Mouse (Mus musculus) spleen, embryonic (tissue): ENCODE measurements around the gene Adpgk.
"Not testable (repeated sequence)": the region's sequence is repeated elsewhere in the genome, so short reads cannot be mapped to it uniquely, and the experiment has no call there.

Experiments
- CTCF ChIA-PET: fragments of 350-600 bp; sonication (Branson Sonifier 250); formaldehyde crosslinking; loops from one replicate; lab custom pipeline; 2022; lab: Charles Lee

The Adpgk gene

DNA sequence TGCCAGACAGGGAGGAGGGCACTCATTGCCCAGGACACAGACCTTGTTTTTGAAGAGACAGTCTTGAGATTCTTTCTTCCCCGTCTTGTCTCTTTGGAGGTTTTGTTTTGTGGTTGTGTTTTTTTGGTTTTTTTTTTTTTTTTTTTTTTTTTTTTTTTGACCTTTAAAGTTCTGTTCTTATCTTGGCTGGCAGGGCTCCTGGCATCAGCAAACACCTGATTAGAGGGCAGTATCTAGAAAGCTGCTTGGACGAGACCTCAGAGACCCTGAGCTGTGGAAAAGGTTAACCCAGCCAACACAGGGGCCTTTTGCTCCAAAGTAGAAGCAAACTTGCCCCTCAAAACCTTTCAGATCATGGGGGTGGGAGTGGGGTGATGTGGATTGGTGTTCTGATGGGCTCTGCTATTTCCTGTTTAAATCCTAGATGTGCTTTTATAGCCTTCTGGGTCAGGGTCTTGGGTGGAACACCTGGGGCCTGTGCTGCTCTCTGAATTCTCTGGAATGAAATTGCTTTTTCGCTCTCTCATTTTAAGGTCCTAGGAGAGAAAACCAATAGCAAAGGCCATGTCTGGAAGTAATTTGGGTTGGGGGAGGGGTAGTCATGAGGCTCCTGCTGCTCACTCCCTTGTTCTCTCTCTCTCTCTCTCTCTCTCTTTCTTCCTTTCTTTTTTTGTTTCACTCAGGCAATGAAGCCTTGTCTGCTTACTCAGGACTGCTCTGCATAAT lies 2.5 kb upstream of the Adpgk start:
- CTCF ChIA-PET = interaction anchor here (0.8 kb wide), 1 partner anchor 340 kb away, joined by 4 read pairs; no protein-coding TSS in a partner anchor

DNA sequence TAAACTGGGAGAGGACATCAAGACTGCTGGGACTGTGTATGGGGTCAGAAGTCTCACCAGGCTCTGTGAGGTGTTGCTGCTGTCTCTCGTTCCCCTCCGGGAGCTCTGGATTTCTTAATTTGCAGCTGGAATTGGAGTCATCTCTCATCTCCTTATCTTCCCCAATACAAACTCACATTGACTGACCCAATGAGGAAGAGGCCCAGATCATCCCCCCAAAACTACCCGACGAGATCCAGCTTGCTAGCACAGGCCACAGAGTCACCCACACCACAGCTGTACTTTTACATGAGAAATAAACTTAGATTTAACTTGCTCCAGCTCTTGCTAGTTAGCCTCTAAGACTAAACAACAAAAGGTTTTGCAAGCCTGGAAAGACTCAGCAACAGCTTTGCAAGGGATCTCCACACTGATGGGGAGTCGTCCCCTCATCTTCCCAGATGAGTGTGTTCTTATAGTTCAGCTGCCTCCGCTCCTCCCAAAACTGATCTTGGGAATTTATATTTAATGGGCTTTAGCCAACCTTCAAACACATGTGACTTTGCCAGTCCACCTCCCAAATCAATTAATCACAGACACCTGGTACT lies 1.7 kb upstream of the Adpgk start:
- CTCF ChIA-PET = no interaction called here

DNA sequence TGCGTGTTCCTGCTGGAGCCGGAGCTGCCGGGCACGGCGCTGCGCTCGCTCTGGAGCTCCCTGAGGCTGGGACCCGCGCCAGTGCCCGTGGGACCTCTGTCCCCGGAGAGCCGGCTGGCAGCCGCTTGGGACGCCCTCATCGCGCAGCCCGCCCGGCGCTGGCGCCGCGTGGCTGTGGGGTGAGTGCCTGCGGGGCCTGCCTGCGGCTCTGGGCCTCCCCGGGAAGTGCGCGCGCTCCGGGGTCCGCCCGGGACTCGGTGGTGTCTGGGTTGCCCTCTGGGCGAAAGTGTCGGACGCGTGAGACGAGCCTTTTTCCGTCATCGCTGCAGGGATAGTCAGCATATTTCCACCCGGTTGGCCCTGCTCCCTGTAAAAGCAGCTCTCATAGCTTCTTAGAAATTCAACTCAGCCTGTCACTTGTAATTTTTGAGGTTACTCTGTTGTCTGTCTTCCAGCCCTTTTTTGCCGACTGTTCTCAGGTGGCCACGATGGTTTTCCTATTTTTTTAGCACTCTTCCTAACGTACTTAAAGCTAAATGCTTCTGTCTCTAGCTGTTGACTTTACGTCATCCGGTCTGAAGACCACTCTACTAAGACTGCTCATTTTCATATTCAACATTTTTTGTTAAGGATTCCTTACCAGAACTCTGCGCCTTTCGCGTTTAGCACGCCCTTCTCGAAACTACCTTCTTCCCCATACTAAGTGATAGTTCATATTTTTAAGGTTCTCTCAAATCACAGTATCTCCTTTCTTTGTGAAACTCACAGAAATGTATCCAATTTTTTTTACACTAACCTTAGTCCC lies 532 bp downstream of the Adpgk start:
- CTCF ChIA-PET = interaction anchor here (0.6 kb wide), 1 partner anchor 12 kb away, joined by 4 read pairs; no protein-coding TSS in a partner anchor

GRCm38 (mm10) chr9:59292493-59292875 lies 1.1 kb downstream of the Adpgk start:
- CTCF ChIA-PET = no interaction called here

- CTCF ChIA-PET = no interaction called here
These were observed 5.1 kb downstream of the Adpgk start for GRCm38 (mm10) chr9:59296419-59296818.

- CTCF ChIA-PET = no interaction called here
These were observed 16.5 kb downstream of the Adpgk start for GRCm38 (mm10) chr9:59307890-59308289.

- CTCF ChIA-PET = no interaction called here
These were observed 19.4 kb downstream of the Adpgk start for GRCm38 (mm10) chr9:59310582-59311283.

DNA sequence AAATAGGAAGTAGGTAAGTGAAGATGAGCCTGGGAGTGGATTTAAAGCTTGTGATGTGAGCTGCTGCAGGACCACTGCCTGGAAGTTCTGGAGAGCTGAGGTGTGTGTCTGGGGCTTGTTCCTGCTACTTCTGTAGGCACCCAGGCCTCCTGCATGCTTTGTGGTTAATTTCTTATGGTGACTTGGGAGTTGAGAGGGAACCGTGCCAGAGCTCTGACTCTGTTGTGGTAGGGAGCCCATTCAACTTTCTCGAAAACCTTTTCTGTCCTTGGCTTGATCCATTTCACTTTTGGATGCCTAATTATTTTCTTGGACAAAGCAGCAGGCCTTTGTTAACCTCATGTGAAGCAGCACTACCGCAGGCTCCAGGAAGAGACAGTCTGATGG lies 19.9 kb downstream of the Adpgk start:
- CTCF ChIA-PET = no interaction called here

GRCm38 (mm10) chr9:59316206-59316605 lies 24.8 kb downstream of the Adpgk start:
- CTCF ChIA-PET = no interaction called here

- CTCF ChIA-PET = interaction anchor here (0.6 kb wide), 1 partner anchor 1583 kb away, joined by 3 read pairs; no protein-coding TSS in a partner anchor
These were observed 33.0 kb downstream of the Adpgk start for GRCm38 (mm10) chr9:59324351-59324750.

GRCm38 (mm10) chr9:59330055-59330454 lies 38.7 kb downstream of the Adpgk start:
- CTCF ChIA-PET = no interaction called here

DNA sequence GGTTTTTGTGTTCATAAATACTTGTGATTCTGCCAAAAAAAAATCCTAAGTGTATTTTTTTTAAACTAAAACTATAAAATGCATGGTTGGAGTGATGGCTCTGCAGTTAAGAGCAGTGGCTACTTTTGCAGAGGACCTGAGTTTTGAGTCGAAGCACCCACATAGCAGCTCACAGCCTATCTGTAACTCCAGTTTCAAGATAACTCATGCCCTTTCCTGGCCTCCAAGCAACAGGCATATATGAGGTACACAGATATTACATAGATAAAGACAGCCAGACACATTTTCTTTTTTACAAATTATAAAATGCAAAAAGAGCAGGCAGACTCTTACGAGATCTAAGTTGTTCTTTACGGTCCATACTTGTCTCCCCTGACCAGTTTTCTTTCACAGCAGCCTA lies 45.2 kb downstream of the Adpgk start:
- CTCF ChIA-PET = no interaction called here

DNA sequence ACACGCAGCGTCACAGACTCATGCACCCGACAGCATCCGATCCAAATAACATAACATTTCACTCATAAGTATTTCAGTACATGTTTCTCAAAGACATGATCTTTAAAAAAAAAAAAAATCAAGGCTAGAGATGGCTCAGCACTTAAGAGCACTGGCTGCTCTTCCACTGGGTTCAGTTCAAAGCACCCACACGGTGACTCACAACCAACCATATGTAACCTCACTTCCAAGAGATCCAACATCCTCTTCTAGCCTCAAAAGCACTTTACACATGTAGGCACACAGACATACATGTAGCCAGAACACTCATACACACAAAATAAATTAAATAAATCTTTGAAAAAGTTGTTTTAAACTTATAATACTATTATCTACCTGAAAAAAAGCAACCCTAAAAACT lies 46.5 kb downstream of the Adpgk start:
- CTCF ChIA-PET = no interaction called here

DNA sequence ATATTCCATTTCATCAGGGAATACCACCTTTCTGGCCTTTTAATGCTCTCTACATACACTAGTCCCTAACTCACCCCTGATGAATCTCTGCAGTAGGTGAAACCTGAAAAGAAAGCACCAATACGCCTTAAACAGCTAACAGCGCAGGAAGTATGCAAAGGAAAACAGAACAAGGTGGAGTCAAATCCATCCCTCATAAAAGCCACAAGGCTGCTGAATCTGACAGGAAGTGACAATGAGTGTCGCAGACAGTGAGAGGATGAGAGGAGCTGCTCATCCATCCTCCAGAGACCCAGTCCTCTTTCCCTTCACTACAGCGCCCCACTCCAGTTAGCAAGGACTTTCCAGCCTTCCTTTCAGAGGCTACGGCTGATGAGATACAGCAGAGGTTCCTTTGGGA lies 47.1 kb downstream of the Adpgk start:
- CTCF ChIA-PET = no interaction called here

DNA sequence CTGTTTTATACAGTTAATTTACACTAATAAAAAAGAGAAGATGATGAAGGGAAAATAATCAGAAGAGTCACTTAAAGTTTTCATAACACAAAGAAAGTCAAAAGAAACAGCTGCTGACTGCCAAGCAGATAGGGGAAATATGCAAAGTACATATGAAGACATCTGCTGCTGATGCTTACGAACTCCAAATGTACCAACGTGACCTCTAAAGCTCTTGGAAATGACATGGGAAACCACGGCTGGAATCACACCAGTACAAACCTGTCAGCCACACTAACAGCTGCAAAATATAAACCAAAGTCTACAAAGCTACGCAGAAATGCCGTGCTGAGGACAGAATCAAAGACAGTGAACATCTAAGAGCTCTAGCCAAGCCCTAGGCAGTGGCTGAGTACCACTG lies 47.7 kb downstream of the Adpgk start:
- CTCF ChIA-PET = no interaction called here

DNA sequence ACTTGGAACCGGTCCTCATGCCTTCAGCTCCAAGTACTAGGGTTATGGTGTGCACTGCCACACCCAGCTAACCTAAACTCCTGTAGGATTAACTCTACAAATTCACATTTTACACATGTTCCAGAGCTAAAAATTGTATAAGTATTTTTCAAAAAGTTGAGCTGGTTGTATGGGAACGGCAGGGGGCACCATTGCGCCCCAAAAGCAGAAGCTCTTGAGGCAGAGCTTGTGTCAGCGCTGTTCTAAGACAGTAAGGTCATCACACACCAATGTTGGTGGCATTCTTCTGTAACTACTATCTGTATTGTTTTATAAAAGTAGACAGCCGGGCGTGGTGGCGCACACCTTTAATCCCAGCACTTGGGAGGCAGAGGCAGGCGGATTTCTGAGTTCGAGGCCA lies 48.6 kb downstream of the Adpgk start:
- CTCF ChIA-PET = interaction anchor here (0.6 kb wide), 1 partner anchor 321 kb away, joined by 4 read pairs; no protein-coding TSS in a partner anchor

DNA sequence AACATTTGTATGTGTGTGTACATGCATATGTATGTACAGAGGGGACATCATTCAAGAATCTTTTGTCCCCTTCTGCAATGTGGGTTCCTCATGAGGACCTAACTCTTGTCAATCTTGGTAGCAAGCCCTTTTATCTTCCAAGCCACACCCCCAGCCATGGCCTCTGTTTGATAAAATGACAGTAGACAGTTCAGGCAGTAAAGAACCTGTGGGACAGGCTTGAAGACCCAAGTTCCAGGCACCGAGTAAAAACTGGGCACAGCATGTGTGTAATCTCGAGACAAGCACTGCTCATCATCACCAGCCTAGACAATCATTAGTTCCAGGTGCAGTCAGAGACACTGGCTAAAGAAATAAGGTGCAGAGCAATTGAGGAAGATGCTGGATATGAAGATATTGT lies 54.8 kb downstream of the Adpgk start:
- CTCF ChIA-PET = no interaction called here

DNA sequence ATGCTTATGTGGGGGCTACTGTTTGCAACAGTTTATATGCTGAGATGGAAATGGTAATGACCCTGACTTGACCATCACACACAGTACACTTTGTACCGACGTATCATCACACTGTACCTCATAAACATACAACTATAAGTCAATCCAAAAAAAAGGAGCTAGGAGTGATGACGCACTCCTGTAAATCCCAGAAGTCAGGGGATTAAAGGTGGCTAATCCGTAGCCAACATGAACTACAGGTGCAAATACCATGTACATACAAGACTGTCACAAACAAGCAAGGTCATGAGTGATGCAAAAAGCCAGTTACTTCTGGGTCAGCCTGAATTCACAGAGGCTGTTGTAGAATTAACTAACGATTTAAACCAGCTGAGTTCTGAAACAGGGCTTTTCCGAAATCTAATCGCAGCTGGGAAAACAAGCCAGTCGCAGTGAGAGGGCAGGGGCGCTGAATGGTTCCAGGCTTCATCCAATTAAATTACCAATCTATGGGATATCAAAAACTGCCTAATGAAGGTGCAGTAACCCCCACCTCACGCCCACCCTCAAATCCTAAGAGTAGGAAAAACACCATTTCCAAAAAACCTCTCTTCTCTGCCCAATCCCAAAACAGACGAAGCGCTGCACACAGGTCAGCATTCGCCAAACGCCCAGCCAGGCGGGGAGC lies 61.4 kb downstream of the Adpgk start:
- CTCF ChIA-PET = no interaction called here

- CTCF ChIA-PET = no interaction called here
These were observed 61.9 kb downstream of the Adpgk start, which contains the start of gene Bbs4 for GRCm38 (mm10) chr9:59353253-59353639. Gene Bbs4, minus strand, starts transcription at chr9:59353508.

DNA sequence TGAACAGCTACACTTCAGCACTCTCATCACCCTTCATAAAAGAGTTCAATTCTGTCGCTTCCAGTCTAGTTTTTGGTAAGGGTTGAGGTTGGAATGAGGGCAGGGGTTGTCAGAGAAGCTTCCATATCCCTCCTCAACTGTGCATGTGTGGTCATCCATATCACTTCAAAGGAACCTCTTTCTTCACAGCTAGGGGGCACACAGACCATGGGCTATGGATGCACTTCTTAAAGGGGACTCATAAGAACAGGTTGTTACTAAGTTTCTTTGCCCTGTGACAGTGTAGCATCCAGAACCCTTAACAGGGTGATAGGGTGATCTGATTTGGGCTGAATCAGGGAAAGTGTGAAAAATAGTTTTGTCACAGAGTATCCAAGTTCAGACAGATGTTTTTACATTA lies 66.7 kb downstream of the Adpgk start:
- CTCF ChIA-PET = not testable (repeated sequence)

- CTCF ChIA-PET = not testable (repeated sequence)
These were observed 69.1 kb downstream of the Adpgk start for GRCm38 (mm10) chr9:59360487-59360886.
